Mouse (Mus musculus): Measurements from ENCODE around the gene Sh3rf1.

- TF ChIP-seq CTCF (IDR thresholded peaks at IDR 0.05; ENCODE audit: low read depth), result no peak
- TF ChIP-seq EP300 (optimal IDR thresholded peaks at IDR 0.05), result no peak
These were observed 46.3 kb downstream of the Sh3rf1 start for GRCm38 (mm10) chr8:61270016-61270415.
